Mouse (Mus musculus): Measurements from ENCODE around the gene Dstn. TPM values are rescaled to one million over a fixed set of nuclear protein-coding genes. Genes with fewer than 3 reads are reported as not detected.

Gene Dstn
- 192 TPM for polyA plus RNA-seq (2015; fragmentation: Illumina TruSeq; extraction: RNeasy Lipid Tissue Mini Kit (QIAGEN cat#74804); ENCODE audit: insufficient read depth, low replicate concordance)

GRCm38 (mm10) chr2:143914760-143915599 is at the start of gene Dstn:
Gene Dstn (plus strand): TSS chr2:143915320.

Other genes with a start within 250 kb of the Dstn start
- 0.59 TPM for gene Bfsp1, start 52.1 kb upstream of the Dstn start, polyA plus RNA-seq (2015; fragmentation: Illumina TruSeq; extraction: RNeasy Lipid Tissue Mini Kit (QIAGEN cat#74804); ENCODE audit: insufficient read depth, low replicate concordance)
- gene Rrbp1, start 95.9 kb downstream of the Dstn start, polyA plus RNA-seq (2015; fragmentation: Illumina TruSeq; extraction: RNeasy Lipid Tissue Mini Kit (QIAGEN cat#74804); ENCODE audit: insufficient read depth, low replicate concordance): 188 TPM
- gene Banf2, start 117.7 kb downstream of the Dstn start, polyA plus RNA-seq (2015; fragmentation: Illumina TruSeq; extraction: RNeasy Lipid Tissue Mini Kit (QIAGEN cat#74804); ENCODE audit: insufficient read depth, low replicate concordance): not detected

Measured in spleen, adult 10 weeks (tissue).